Mouse (Mus musculus): Measurements from ENCODE around the gene Cyp4f16. TPM values are rescaled to one million over a fixed set of nuclear protein-coding genes. Genes with fewer than 3 reads are reported as not detected.
"Not testable (repeated sequence)": the region's sequence is repeated elsewhere in the genome, so short reads cannot be mapped to it uniquely, and the experiment has no call there.

Gene Cyp4f16
- total RNA-seq, 4 experiments from 2014 or later = 7.7 to 10.1 (median 7.9) TPM

DNA sequence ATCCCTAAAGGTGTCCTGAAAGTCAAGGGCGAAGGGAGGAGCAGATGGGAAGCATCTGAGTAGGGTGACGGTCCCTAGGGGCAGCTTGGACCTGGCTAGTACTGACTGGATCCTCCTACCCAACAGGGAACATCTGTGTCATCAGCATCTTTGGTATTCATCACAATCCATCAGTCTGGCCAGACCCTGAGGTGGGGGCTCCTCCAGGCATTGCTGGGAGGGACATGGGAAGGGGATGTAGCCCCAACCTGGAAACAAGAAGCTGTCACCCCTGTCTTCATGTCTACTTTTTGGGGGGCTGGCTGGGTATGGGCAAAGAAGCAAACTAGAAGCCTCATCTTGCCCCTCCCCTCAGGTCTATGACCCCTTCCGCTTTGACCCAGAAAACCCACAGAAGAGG lies 14.0 kb downstream of the Cyp4f16 start:
- DNase-seq (ENCODE audit: low spot score in 2 of 2) = not testable (repeated sequence)

DNA sequence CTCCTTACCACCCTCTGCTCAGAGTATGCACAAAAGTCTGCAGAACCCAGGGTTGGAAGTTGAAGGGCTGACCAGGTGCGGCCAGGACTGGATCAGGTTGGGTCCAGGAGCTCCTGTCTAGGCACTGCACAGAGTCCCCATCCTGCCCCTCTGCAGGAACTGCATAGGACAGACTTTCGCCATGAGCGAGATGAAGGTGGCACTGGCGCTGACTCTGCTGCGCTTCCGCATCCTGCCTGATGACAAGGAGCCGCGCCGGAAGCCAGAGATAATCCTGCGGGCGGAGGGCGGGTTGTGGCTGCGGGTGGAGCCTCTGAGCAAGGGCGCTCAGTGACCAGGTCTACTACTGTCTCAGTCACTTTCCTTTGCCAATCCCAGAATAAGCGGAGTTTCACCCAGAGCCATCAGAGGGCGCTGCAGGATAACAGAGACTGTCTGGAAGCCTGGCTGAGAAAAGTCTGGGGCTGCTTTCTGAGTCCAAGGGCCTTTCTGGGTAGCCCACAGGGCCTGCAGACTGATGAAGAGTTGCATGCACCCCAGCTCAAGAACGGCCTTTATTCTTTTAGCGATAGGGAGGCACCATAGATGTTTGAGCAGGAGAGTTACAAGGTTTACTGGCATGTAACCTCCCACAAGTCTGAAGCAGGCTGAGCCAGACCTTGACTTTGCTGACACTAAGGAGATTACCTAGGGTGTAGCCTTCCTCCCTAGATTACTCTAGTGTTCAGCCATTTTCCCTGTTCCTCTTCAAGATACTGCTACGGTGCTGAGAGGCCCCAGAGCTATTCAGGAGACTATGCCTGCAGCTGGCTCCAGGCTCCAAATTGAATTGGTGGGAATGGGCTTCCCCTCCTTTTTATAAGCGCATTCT lies 14.8 kb downstream of the Cyp4f16 start:
- peak; percentile 84 to 86 for DNase-seq (ENCODE audit: low spot score in 2 of 2)

DNA sequence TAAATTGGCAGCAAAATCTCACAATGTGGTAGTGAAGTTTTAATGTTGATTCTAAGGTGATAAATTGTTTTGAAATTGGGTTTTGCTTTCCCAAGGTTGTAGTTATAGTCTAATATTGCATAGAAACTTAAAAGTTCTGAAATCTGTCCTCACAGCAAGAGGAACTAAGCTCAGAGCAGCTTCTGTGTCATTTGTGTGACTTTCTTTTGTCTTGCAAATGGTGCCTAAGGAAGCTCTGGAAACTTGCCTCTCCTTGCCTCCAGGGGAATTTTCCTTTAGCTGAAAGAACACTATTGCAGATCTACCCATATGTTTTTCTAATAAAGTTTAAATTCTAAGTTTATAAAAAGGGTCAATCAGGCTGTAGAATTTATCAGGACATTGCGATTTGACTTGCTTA lies 16.7 kb downstream of the Cyp4f16 start:
- not testable (repeated sequence) for DNase-seq (ENCODE audit: low spot score in 2 of 2)

- not testable (repeated sequence) for DNase-seq (ENCODE audit: low spot score in 2 of 2)
Measured at GRCm38 (mm10) chr17:32554368-32554767, 18.0 kb downstream of the Cyp4f16 start.

DNA sequence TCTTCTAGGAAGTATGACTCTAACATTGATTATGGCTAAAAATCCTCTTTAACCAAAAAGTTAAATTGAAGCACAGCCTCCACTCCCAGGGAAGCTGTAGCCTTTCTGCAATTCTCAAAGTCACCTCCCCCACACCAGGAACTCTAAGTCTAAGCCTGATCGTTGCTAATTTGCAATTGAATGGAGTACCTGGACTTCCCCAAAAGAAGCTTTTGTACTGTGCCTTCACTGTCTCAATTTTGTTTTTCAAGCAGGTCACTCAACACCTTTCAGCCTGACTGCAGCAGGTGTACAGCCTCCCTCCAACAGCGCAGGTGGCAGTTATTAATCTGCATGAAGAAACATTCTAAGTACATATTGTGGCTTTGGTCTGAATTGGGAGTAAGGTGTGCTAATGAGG lies 26.9 kb downstream of the Cyp4f16 start:
- DNase-seq (ENCODE audit: low spot score in 2 of 2) = not testable (repeated sequence)

- DNase-seq (ENCODE audit: low spot score in 2 of 2) = not testable (repeated sequence)
Measured at GRCm38 (mm10) chr17:32573286-32573685, 36.9 kb downstream of the Cyp4f16 start.

GRCm38 (mm10) chr17:32577496-32578186 lies 41.3 kb downstream of the Cyp4f16 start:
- no peak for DNase-seq (ENCODE audit: low spot score in 2 of 2)

GRCm38 (mm10) chr17:32596494-32596893 lies 60.1 kb downstream of the Cyp4f16 start:
- DNase-seq (ENCODE audit: low spot score in 2 of 2) = no peak

Other genes starting within 250 kb of the Cyp4f16 start
- gene Akap8, start 215.3 kb upstream of the Cyp4f16 start, total RNA-seq (2022) = 100 to 1,000 TPM in 3 of 4 experiments, 10 to 100 TPM in 1; 94.2 to 118 (median 109) TPM
- 100 to 1,000 TPM; 160 to 279 (median 221) TPM for gene Akap8l, start 186.0 kb upstream of the Cyp4f16 start, total RNA-seq (2022)
- 10 to 100 TPM; 44.5 to 52.9 (median 47.4) TPM for gene Wiz, start 147.1 kb upstream of the Cyp4f16 start, total RNA-seq (2022)
- 10 to 100 TPM in 2 of 4 experiments, 1 to 10 TPM in 2; 3.8 to 16.9 (median 8.9) TPM for gene Rasal3, start 133.0 kb upstream of the Cyp4f16 start, total RNA-seq (2022)
- gene Pglyrp2, start 112.4 kb upstream of the Cyp4f16 start, total RNA-seq (2022) = not detected
- not detected for gene Cyp4f39, start 83.8 kb upstream of the Cyp4f16 start, total RNA-seq (2022)
- 1 to 10 TPM; 3.6 to 8.1 (median 5.2) TPM for gene Cyp4f17, start 30.5 kb upstream of the Cyp4f16 start, total RNA-seq (2022)
- gene Cyp4f37, start 84.8 kb downstream of the Cyp4f16 start, total RNA-seq (2022) = not detected
- not detected for gene Cyp4f40, start 122.3 kb downstream of the Cyp4f16 start, total RNA-seq (2022)
- gene Cyp4f15, start 149.1 kb downstream of the Cyp4f16 start, total RNA-seq (2022) = 10 to 100 TPM; 16.5 to 19.8 (median 18.2) TPM

All from layer of hippocampus, adult 8-10 months (tissue).